8 mouse cellular contexts compared by ENCODE assay signal in the genomic region with DNA sequence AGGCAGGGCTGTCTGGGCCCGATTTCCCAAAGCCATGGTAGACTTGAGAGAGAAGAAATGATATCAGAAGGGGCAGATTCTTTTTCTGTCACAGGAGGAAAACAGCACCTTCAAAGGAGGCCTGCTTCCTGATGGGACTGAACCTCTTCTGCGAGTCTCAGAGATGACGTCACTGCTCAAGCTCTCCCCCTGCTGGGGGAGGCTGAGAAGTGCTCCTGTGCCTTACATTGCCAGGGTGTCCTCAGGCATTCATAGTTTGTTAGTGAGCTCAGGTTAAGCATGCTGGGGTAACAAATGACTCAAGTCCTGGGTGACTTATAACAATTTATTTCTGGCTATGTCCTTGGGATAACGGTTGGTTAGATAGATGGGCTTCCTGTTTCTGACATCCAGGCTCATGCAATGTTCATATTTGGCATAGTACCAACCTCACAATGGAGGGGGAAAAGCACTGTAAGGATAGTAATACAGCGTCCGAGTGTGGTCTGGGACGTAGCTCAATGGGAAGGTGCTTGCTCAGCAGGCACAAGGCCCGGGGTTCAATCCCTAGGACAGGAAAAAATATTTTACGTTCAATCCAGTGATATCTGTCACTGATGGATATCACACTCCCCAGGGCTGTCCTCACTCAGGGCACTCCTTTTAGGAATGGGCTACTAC.
DNase-seq lines count a peak whose midpoint lies in the region; ATAC-seq and TF ChIP-seq lines count a peak whose summit lies in the region.

No protein-coding gene starts in this region.

- H3K27ac ChIP-seq in cerebellum, adult 2 months (ENCODE audit: insufficient read depth, low read length) = no peak overlapping the region

- H3K4me3 ChIP-seq in cerebellum, adult 2 months (replicated peaks; ENCODE audit: insufficient read depth, low read depth, low read length) = no peak overlapping the region

- POLR2A ChIA-PET in Patski (lab: Charles Lee) = interaction anchor here (0.7 to 1.2 kb wide), 2 partner anchors 16 to 258 kb away, joined by 3 to 6 read pairs; no protein-coding TSS in a partner anchor

- peak; percentile 99 for TF ChIP-seq CTCF in Patski (IDR thresholded peaks at IDR 0.05)
- TF ChIP-seq CTCF in cerebellum, adult 2 months (IDR thresholded peaks at IDR 0.05; ENCODE audit: borderline replicate concordance, insufficient read depth, low read depth, low read length) = peak; percentile 82

- H3K27me3 ChIP-seq in Patski = no peaks in the 10 kb centered on the region
- no peaks in the 10 kb centered on the region for H3K27me3 ChIP-seq in cerebellum, adult 2 months (ENCODE audit: control insufficient read depth, insufficient read depth, low read length)

- peak; percentile 96 for ATAC-seq in Patski
- peak; percentile 92 for ATAC-seq in frontal cortex, adult (ENCODE audit: low TSS enrichment)
- ATAC-seq in megakaryocyte progenitor cell, adult 5-6 weeks (replicated peaks; ENCODE audit: poor library complexity) = peak; percentile 98

- no peaks in the 10 kb centered on the region for H3K4me1 ChIP-seq in cerebellum, adult 2 months (ENCODE audit: control insufficient read depth, insufficient read depth, low read length)

- 50% methylated on average over 9 of the region's 9 CpGs for WGBS in cerebellum, adult 2 months

- DNase-seq in Patski (ENCODE audit: low read depth, low spot score) = peak; percentile 83
- peak; percentile 54 to 61 for DNase-seq in cerebellum, adult 2 months
- peak; percentile 92 for DNase-seq in hindlimb bud, embryonic 11.5 days (ENCODE audit: extremely low spot score, low read depth, low spot score)
- peak; percentile 73 for DNase-seq in left cerebral cortex, adult 18-20 months (ENCODE audit: low spot score in 2 of 2)
- DNase-seq in right cerebral cortex, postnatal 4 days = peak; percentile 60
- DNase-seq in yolk sac, embryonic 10.5 days (ENCODE audit: low spot score) = peak; percentile 74

- CTCF ChIA-PET in Patski (lab: Charles Lee) = interaction anchor here (0.6 to 1.8 kb wide), 16 partner anchors 9 to 360 kb away, joined by 3 to 12 read pairs (median 4); no protein-coding TSS in a partner anchor

- in situ Hi-C loops in Patski (cut with MboI; ENCODE audit: low pct_unique_long_range_greater_than_20kb) = loop anchor here (5.0 kb wide), 1 partner anchor 458 kb away; no protein-coding TSS in a partner anchor

- no peak for TF ChIP-seq POLR2A in cerebellum, adult 2 months (IDR thresholded peaks at IDR 0.05; ENCODE audit: borderline replicate concordance, insufficient read depth, low read length)
